Mouse (Mus musculus) ES-Bruce4 (cell line): ENCODE measurements around the gene Sbf2.

Experiments used
- CTCF ChIP-seq: IDR thresholded peaks from one replicate; pipeline ENCODE4 v1.8.1; 2011; ENCODE audit warnings: low read depth, low read length
- EP300 ChIP-seq: IDR thresholded peaks from 2 replicates; pipeline ENCODE4 v1.6.1; 2011; ENCODE audit warnings: low read depth, low read length; ENCODE audit not compliant: insufficient read depth

- TF ChIP-seq CTCF = no peak
- TF ChIP-seq EP300 = no peak
Observed at GRCm38 (mm10) chr7:110261807-110262206, 352.9 kb downstream of the Sbf2 start.
